Mouse (Mus musculus): ENCODE measurements at regions not wholly inside any gene's neighbourhood (a gene's known extent, or its start where the extent isn't known, plus 50 kb on each side); places are given as distances from the start of the nearest gene placed in this dataset.

GRCm38 (mm10) chr1:61541166-61541565 is 97.5 kb upstream of the Pard3b start:
- Histone ChIP-seq H3K9ac (ENCODE audit: low read length) (no peak overlapping the region), H3K4me2 (no peak overlapping the region), H3K36me3 (ENCODE audit: control insufficient read depth, insufficient read depth, low read length) (no peaks in the 10 kb centered on the region), H3K9me3 (ENCODE audit: control insufficient read depth, low read length) (no peaks in the 10 kb centered on the region), H3K4me3 (ENCODE audit: low read depth, low read length) (no peak overlapping the region), H3K4me1 (ENCODE audit: control insufficient read depth, insufficient read depth, low read length) (no peaks in the 10 kb centered on the region), H3K27me3 (ENCODE audit: control insufficient read depth, insufficient read depth, low read length) (no peaks in the 10 kb centered on the region), H3K27ac (ENCODE audit: low read depth, low read length) (no peak overlapping the region)
- no peak for ATAC-seq (ENCODE audit: low FRiP score)
- 93% methylated on average over 4 of the region's 4 CpGs for WGBS
- DNase-seq (ENCODE audit: low spot score, missing footprints), result no peak

- ATAC-seq (ENCODE audit: low FRiP score) (no peak), DNase-seq (ENCODE audit: low spot score, missing footprints) (no peak)
- WGBS, result 91% methylated on average over 21 of the region's 21 CpGs
- no peaks in the 10 kb centered on the region for H3K4me1 ChIP-seq (ENCODE audit: control insufficient read depth, insufficient read depth, low read length)
- no peak overlapping the region for H3K27ac ChIP-seq (ENCODE audit: low read depth, low read length)
- no peak overlapping the region for H3K9ac ChIP-seq (ENCODE audit: low read length)
- H3K27me3 ChIP-seq (ENCODE audit: control insufficient read depth, insufficient read depth, low read length), result no peaks in the 10 kb centered on the region
- H3K9me3 ChIP-seq (ENCODE audit: control insufficient read depth, low read length), result no peaks in the 10 kb centered on the region
- H3K36me3 ChIP-seq (ENCODE audit: control insufficient read depth, insufficient read depth, low read length), result no peaks in the 10 kb centered on the region
- H3K4me3 ChIP-seq (ENCODE audit: low read depth, low read length), result no peak overlapping the region
- no peak overlapping the region for H3K4me2 ChIP-seq
Observed at GRCm38 (mm10) chr1:61552577-61553517, 85.8 kb upstream of the Pard3b start.

- Histone ChIP-seq H3K9ac (ENCODE audit: low read length) (no peak overlapping the region), H3K9me3 (ENCODE audit: control insufficient read depth, low read length) (no peaks in the 10 kb centered on the region), H3K4me1 (ENCODE audit: control insufficient read depth, insufficient read depth, low read length) (no peaks in the 10 kb centered on the region), H3K4me3 (ENCODE audit: low read depth, low read length) (no peak overlapping the region), H3K27me3 (ENCODE audit: control insufficient read depth, insufficient read depth, low read length) (no peaks in the 10 kb centered on the region), H3K36me3 (ENCODE audit: control insufficient read depth, insufficient read depth, low read length) (no peaks in the 10 kb centered on the region), H3K4me2 (no peak overlapping the region), H3K27ac (ENCODE audit: low read depth, low read length) (no peak overlapping the region)
- WGBS, result 75% methylated on average over 2 of the region's 2 CpGs
- ATAC-seq (ENCODE audit: low FRiP score) (no peak), DNase-seq (ENCODE audit: low spot score, missing footprints) (no peak)
Observed at GRCm38 (mm10) chr1:61559514-61559913, 79.1 kb upstream of the Pard3b start.

- no peak overlapping the region for H3K4me3 ChIP-seq (ENCODE audit: low read depth, low read length)
- no peak for ATAC-seq (ENCODE audit: low FRiP score)
- H3K36me3 ChIP-seq (ENCODE audit: control insufficient read depth, insufficient read depth, low read length), result no peaks in the 10 kb centered on the region
- no peaks in the 10 kb centered on the region for H3K9me3 ChIP-seq (ENCODE audit: control insufficient read depth, low read length)
- DNase-seq (ENCODE audit: low spot score, missing footprints), result peak; percentile 77
- WGBS, result 86% methylated on average over 2 of the region's 2 CpGs
- no peaks in the 10 kb centered on the region for H3K4me1 ChIP-seq (ENCODE audit: control insufficient read depth, insufficient read depth, low read length)
- no peaks in the 10 kb centered on the region for H3K27me3 ChIP-seq (ENCODE audit: control insufficient read depth, insufficient read depth, low read length)
- H3K4me2 ChIP-seq, result no peak overlapping the region
- H3K9ac ChIP-seq (ENCODE audit: low read length), result no peak overlapping the region
- no peak overlapping the region for H3K27ac ChIP-seq (ENCODE audit: low read depth, low read length)
Observed at GRCm38 (mm10) chr1:61562091-61562490, 76.5 kb upstream of the Pard3b start.

GRCm38 (mm10) chr1:61565471-61565870 is 73.2 kb upstream of the Pard3b start:
- Histone ChIP-seq H3K4me1 (ENCODE audit: control insufficient read depth, insufficient read depth, low read length) (no peaks in the 10 kb centered on the region), H3K36me3 (ENCODE audit: control insufficient read depth, insufficient read depth, low read length) (no peaks in the 10 kb centered on the region)
- WGBS, result 88% methylated on average over 4 of the region's 4 CpGs

GRCm38 (mm10) chr1:61574276-61574675 is 64.3 kb upstream of the Pard3b start:
- H3K27me3 ChIP-seq (ENCODE audit: control insufficient read depth, insufficient read depth, low read length), result no peaks in the 10 kb centered on the region
- ATAC-seq (ENCODE audit: low FRiP score) (no peak), DNase-seq (ENCODE audit: low spot score, missing footprints) (no peak)
- H3K36me3 ChIP-seq (ENCODE audit: control insufficient read depth, insufficient read depth, low read length), result no peaks in the 10 kb centered on the region
- no peak overlapping the region for H3K4me3 ChIP-seq (ENCODE audit: low read depth, low read length)
- no peak overlapping the region for H3K27ac ChIP-seq (ENCODE audit: low read depth, low read length)
- no peaks in the 10 kb centered on the region for H3K9me3 ChIP-seq (ENCODE audit: control insufficient read depth, low read length)
- no peaks in the 10 kb centered on the region for H3K4me1 ChIP-seq (ENCODE audit: control insufficient read depth, insufficient read depth, low read length)
- H3K9ac ChIP-seq (ENCODE audit: low read length), result no peak overlapping the region
- WGBS, result 85% methylated on average over 2 of the region's 2 CpGs
- no peak overlapping the region for H3K4me2 ChIP-seq

More at GRCm38 (mm10) chr1:61565471-61565870, 73.2 kb upstream of the Pard3b start:
- no peak for ATAC-seq (ENCODE audit: low FRiP score)
- Histone ChIP-seq H3K9ac (ENCODE audit: low read length) (no peak overlapping the region), H3K27ac (ENCODE audit: low read depth, low read length) (no peak overlapping the region), H3K4me2 (no peak overlapping the region), H3K27me3 (ENCODE audit: control insufficient read depth, insufficient read depth, low read length) (no peaks in the 10 kb centered on the region), H3K4me3 (ENCODE audit: low read depth, low read length) (no peak overlapping the region), H3K9me3 (ENCODE audit: control insufficient read depth, low read length) (no peaks in the 10 kb centered on the region)
- no peak for DNase-seq (ENCODE audit: low spot score, missing footprints)

GRCm38 (mm10) chr1:61576758-61577157 is 61.9 kb upstream of the Pard3b start:
- ATAC-seq (ENCODE audit: low FRiP score) (no peak), DNase-seq (ENCODE audit: low spot score, missing footprints) (no peak)
- Histone ChIP-seq H3K27me3 (ENCODE audit: control insufficient read depth, insufficient read depth, low read length) (no peaks in the 10 kb centered on the region), H3K4me2 (no peak overlapping the region), H3K27ac (ENCODE audit: low read depth, low read length) (no peak overlapping the region), H3K4me3 (ENCODE audit: low read depth, low read length) (no peak overlapping the region), H3K36me3 (ENCODE audit: control insufficient read depth, insufficient read depth, low read length) (no peaks in the 10 kb centered on the region), H3K9ac (ENCODE audit: low read length) (no peak overlapping the region), H3K4me1 (ENCODE audit: control insufficient read depth, insufficient read depth, low read length) (no peaks in the 10 kb centered on the region), H3K9me3 (ENCODE audit: control insufficient read depth, low read length) (no peaks in the 10 kb centered on the region)
- 85% methylated on average over 4 of the region's 4 CpGs for WGBS

GRCm38 (mm10) chr1:61587251-61587650 is 51.4 kb upstream of the Pard3b start:
- H3K4me2 ChIP-seq, result no peak overlapping the region
- no peak overlapping the region for H3K27ac ChIP-seq (ENCODE audit: low read depth, low read length)
- H3K9ac ChIP-seq (ENCODE audit: low read length), result no peak overlapping the region
- ATAC-seq (ENCODE audit: low FRiP score) (no peak), DNase-seq (ENCODE audit: low spot score, missing footprints) (no peak)
- WGBS, result 91% methylated on average over 8 of the region's 8 CpGs
- H3K9me3 ChIP-seq (ENCODE audit: control insufficient read depth, low read length), result no peaks in the 10 kb centered on the region
- no peaks in the 10 kb centered on the region for H3K36me3 ChIP-seq (ENCODE audit: control insufficient read depth, insufficient read depth, low read length)
- no peak overlapping the region for H3K4me3 ChIP-seq (ENCODE audit: low read depth, low read length)
- no peaks in the 10 kb centered on the region for H3K27me3 ChIP-seq (ENCODE audit: control insufficient read depth, insufficient read depth, low read length)
- H3K4me1 ChIP-seq (ENCODE audit: control insufficient read depth, insufficient read depth, low read length), result no peaks in the 10 kb centered on the region
